ENCODE assay signal across 8 mouse cellular contexts in genomic region chr3:87150689-87151244, GRCm38 (mm10). TPM values are rescaled to one million over a fixed set of nuclear protein-coding genes. Genes with fewer than 3 reads are reported as not detected.
DNase-seq lines count a peak whose midpoint lies in the region; ATAC-seq and TF ChIP-seq lines count a peak whose summit lies in the region.

No protein-coding gene starts in this region.

- H3K27me3 ChIP-seq in heart, embryonic 10.5 days (ENCODE audit: insufficient read depth, poor library complexity, severe bottlenecking): no peaks in the 10 kb centered on the region
- H3K27me3 ChIP-seq in kidney, postnatal 0 days (ENCODE audit: insufficient read depth, low read length): no peaks in the 10 kb centered on the region

- H3K4me3 ChIP-seq in heart, embryonic 10.5 days: peak overlapping the region; percentile 38
- H3K4me3 ChIP-seq in kidney, postnatal 0 days (replicated peaks; ENCODE audit: low read depth, low read length): no peak overlapping the region

- H3K4me1 ChIP-seq in heart, embryonic 10.5 days: peaks cover 71% of the 10 kb centered on the region
- peaks cover 39% of the 10 kb centered on the region for H3K4me1 ChIP-seq in kidney, postnatal 0 days (replicated peaks; ENCODE audit: insufficient read depth, low read length)

- H3K9ac ChIP-seq in kidney, postnatal 0 days (ENCODE audit: low read depth, low read length): peak overlapping the region; percentile 43

- peak; percentile 62 for DNase-seq in urinary bladder, postnatal 14 days (ENCODE audit: low spot score)
- DNase-seq in urinary bladder, postnatal 10 days (ENCODE audit: low spot score): no peak
- peak; percentile 89 for DNase-seq in heart, embryonic 10.5 days (ENCODE audit: low spot score)
- DNase-seq in kidney, postnatal 0 days (ENCODE audit: low spot score): peak; percentile 97
- peak; percentile 86 for DNase-seq in mesoderm, embryonic 11.5 days (ENCODE audit: low read depth, low spot score)
- DNase-seq in cerebellum, adult 9-10 months: no peak
- DNase-seq in cerebellum, postnatal 4 days (ENCODE audit: low spot score in 2 of 2): no peak
- no peak for DNase-seq in thymus, postnatal 10 days (ENCODE audit: low spot score in 2 of 2)

- TF ChIP-seq CTCF in kidney, postnatal 0 days (IDR thresholded peaks at IDR 0.05; ENCODE audit: low read depth): no peak

- peak overlapping the region; percentile 31 for H3K4me2 ChIP-seq in kidney, postnatal 0 days (ENCODE audit: low read length)

- no peaks in the 10 kb centered on the region for H3K9me3 ChIP-seq in heart, embryonic 10.5 days
- no peaks in the 10 kb centered on the region for H3K9me3 ChIP-seq in kidney, postnatal 0 days (replicated peaks; ENCODE audit: low read length)

- peak overlapping the region; percentile 96 for H3K27ac ChIP-seq in heart, embryonic 10.5 days
- peak overlapping the region; percentile 96 for H3K27ac ChIP-seq in kidney, postnatal 0 days

- peaks cover 15% of the 10 kb centered on the region; the same call in 1 of the 2 replicates for H3K36me3 ChIP-seq in heart, embryonic 10.5 days
- no peaks in the 10 kb centered on the region for H3K36me3 ChIP-seq in kidney, postnatal 0 days (ENCODE audit: insufficient read depth, low read length)

- WGBS in heart, embryonic 10.5 days: 3% methylated on average over 16 of the region's 16 CpGs
- 5% methylated on average over 16 of the region's 16 CpGs for WGBS in kidney, postnatal 0 days

- peak; percentile 58 for ATAC-seq in kidney, postnatal 0 days (replicated peaks; ENCODE audit: low FRiP score, low read depth)

RNA-seq across cellular contexts. Expression of gene Kirrel, which starts 23.8 kb away (rescaled TPM):
- 17.9 and 27.9 TPM in 2 replicates for polyA plus RNA-seq in heart, embryonic 10.5 days (2016; fragmentation: Nextera tagmentation; extraction: Ambion mirVana)
- 11.7 and 12.3 TPM in 2 replicates for polyA plus RNA-seq in kidney, postnatal 0 days (2015; fragmentation: Nextera tagmentation; extraction: Ambion mirVana)

Comparison
In these comparisons a context has a peak if more than half of its experiments do, and no peak if none do; other contexts are left out.
1. DNase-seq: peak in urinary bladder, postnatal 14 days (single experiment), heart, embryonic 10.5 days (single experiment), kidney, postnatal 0 days (single experiment) and mesoderm, embryonic 11.5 days (single experiment); none in urinary bladder, postnatal 10 days (single experiment), cerebellum, adult 9-10 months (single experiment), cerebellum, postnatal 4 days (0 of 2) and thymus, postnatal 10 days (0 of 2).